Mouse (Mus musculus) CD8-positive naive resting alpha-beta T cell, adult 57 days (primary cell): Measurements from ENCODE around the gene Cul4a. TPM values are rescaled to one million over a fixed set of nuclear protein-coding genes. Genes with fewer than 3 reads are reported as not detected.

Experiments
- total RNA-seq: library from RNA; stranded (reverse); gene quantifications from one replicate; pipeline ENCODE4 v1.2.4, GENCODE M21; 2023

Cul4a gene
- 34.4 TPM for total RNA-seq

GRCm38 (mm10) chr8:13105087-13105881 is at the start of gene Cul4a, which contains the start of gene Pcid2:
Gene Cul4a (plus strand): TSS chr8:13105621.
Gene Pcid2 (minus strand): TSS chr8:13105459.

GRCm38 (mm10) chr8:13060441-13061150 is 44.8 kb upstream of the Cul4a start, which contains the start of gene Proz:
Gene Proz (plus strand): TSS chr8:13060914.

GRCm38 (mm10) chr8:13158718-13159376 is 53.4 kb downstream of the Cul4a start, which contains the start of gene Lamp1:
Gene Lamp1 (plus strand): TSS chr8:13159161.

Other genes with a start within 250 kb of the Cul4a start
- gene Mcf2l, start 231.8 kb upstream of the Cul4a start, total RNA-seq, result 1.0 TPM
- not detected for gene F7, start 79.6 kb upstream of the Cul4a start, total RNA-seq
- not detected for gene F10, start 68.3 kb upstream of the Cul4a start, total RNA-seq
- not detected for gene Proz, start 44.7 kb upstream of the Cul4a start, total RNA-seq
- 39.2 TPM for gene Pcid2, start 162 bp upstream of the Cul4a start, total RNA-seq
- 87.8 TPM for gene Lamp1, start 53.5 kb downstream of the Cul4a start, total RNA-seq
- not detected for gene Grtp1, start 95.0 kb downstream of the Cul4a start, total RNA-seq
- not detected for gene Adprhl1, start 148.5 kb downstream of the Cul4a start, total RNA-seq
- gene Dcun1d2, start 182.5 kb downstream of the Cul4a start, total RNA-seq, result 18.4 TPM
- gene Tmco3, start 182.6 kb downstream of the Cul4a start, total RNA-seq, result 17.5 TPM
- 28.4 TPM for gene Tfdp1, start 233.1 kb downstream of the Cul4a start, total RNA-seq